In the genomic region with DNA sequence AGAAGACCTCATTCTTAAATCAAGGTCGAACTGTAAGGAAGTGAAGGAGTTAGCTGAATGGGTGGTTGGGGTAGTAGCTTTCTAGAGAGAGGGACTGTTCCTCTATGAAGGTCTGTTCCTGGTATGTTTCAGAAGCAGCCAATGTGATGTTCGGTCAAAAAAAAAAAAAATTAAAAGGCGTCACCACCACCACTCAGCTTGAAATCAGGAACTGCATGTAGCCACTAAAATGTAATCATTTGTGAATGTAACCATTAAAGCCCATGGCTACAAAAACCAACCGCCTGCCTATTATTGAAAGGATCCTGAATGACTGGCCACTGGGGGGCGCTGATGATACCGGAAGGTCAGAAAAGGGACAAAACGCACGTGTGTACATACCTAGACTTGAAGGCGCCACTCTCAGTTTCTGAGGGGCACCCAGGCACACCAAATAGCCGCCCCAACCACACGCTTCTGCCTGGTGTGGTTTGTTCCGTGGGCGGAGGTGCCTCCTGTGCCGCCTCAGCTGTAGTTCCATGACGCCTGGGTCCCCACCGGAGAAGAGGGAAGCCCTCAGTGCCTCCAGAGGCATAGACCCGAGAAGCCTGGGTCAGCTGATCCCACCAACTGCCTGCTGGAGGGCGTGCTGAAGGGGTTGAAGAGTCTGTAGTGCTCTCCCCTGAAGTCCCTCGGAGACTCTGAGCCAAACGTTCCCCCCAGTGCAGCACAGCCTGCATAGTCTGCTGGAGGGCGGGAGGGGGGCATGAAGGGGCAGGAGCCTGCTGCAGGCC, we compare ENCODE assay signal across 8 mouse cellular contexts. TPM values are rescaled to one million over a fixed set of nuclear protein-coding genes. Genes with fewer than 3 reads are reported as not detected.
A peak's percentile ranks its signal among the peaks of the same experiment; 100 is the strongest.
DNase-seq lines count a peak whose midpoint lies in the region; ATAC-seq lines count a peak whose summit lies in the region.

No protein-coding gene starts in this region.

- H3K9ac ChIP-seq in hindbrain, embryonic 11.5 days (ENCODE audit: low read depth, low read length), result no peak overlapping the region
- no peak overlapping the region for H3K9ac ChIP-seq in hindbrain, embryonic 16.5 days (ENCODE audit: low read depth, low read length)
- H3K9ac ChIP-seq in liver, embryonic 11.5 days (ENCODE audit: low read depth, low read length), result peak overlapping the region; percentile 47; the same call in 1 of the 2 replicates
- no peak overlapping the region for H3K9ac ChIP-seq in neural tube, embryonic 11.5 days (ENCODE audit: low read length)

- DNase-seq in hindbrain, embryonic 11.5 days (ENCODE audit: low spot score), result peak; percentile 91
- peak; percentile 71 for DNase-seq in cerebellum, adult 9-11 months
- DNase-seq in kidney, adult 9 months, result peak; percentile 88
- DNase-seq in liver, embryonic 11.5 days (ENCODE audit: low spot score), result peak; percentile 83
- DNase-seq in neural tube, embryonic 11.5 days (ENCODE audit: low spot score), result peak; percentile 83
- DNase-seq in testis, postnatal 10 days (ENCODE audit: low spot score), result peak; percentile 93

- no peaks in the 10 kb centered on the region for H3K9me3 ChIP-seq in hindbrain, embryonic 11.5 days (ENCODE audit: control insufficient read depth, low read length)
- no peaks in the 10 kb centered on the region for H3K9me3 ChIP-seq in hindbrain, embryonic 16.5 days (ENCODE audit: control insufficient read depth, low read length)
- no peaks in the 10 kb centered on the region for H3K9me3 ChIP-seq in liver, embryonic 11.5 days (ENCODE audit: control insufficient read depth, low read length)
- H3K9me3 ChIP-seq in neural tube, embryonic 11.5 days (ENCODE audit: control insufficient read depth, low read length), result no peaks in the 10 kb centered on the region

- no peak overlapping the region for H3K27ac ChIP-seq in hindbrain, embryonic 11.5 days (ENCODE audit: low read depth, low read length)
- no peak overlapping the region for H3K27ac ChIP-seq in hindbrain, embryonic 16.5 days (ENCODE audit: low read depth, low read length)
- H3K27ac ChIP-seq in liver, embryonic 11.5 days (ENCODE audit: low read depth, low read length), result no peak overlapping the region
- H3K27ac ChIP-seq in neural tube, embryonic 11.5 days (ENCODE audit: low read depth, low read length), result no peak overlapping the region

- H3K4me3 ChIP-seq in hindbrain, embryonic 11.5 days (ENCODE audit: low read depth, low read length), result no peak overlapping the region
- no peak overlapping the region for H3K4me3 ChIP-seq in hindbrain, embryonic 16.5 days (ENCODE audit: low read length)
- H3K4me3 ChIP-seq in liver, embryonic 11.5 days (ENCODE audit: low read depth, low read length), result peak overlapping the region; percentile 20; the same call in 1 of the 2 replicates
- no peak overlapping the region for H3K4me3 ChIP-seq in neural tube, embryonic 11.5 days (ENCODE audit: low read depth, low read length)

- no peak for ATAC-seq in hindbrain, embryonic 11.5 days (ENCODE audit: low FRiP score)
- ATAC-seq in hindbrain, embryonic 16.5 days, result no peak
- peak; percentile 36 for ATAC-seq in granulocyte monocyte progenitor cell, adult 5-6 weeks (replicated peaks; ENCODE audit: poor library complexity, severe bottlenecking)
- no peak for ATAC-seq in liver, embryonic 11.5 days (replicated peaks; ENCODE audit: low FRiP score)
- ATAC-seq in neural tube, embryonic 11.5 days (ENCODE audit: insufficient read depth, low FRiP score, low TSS enrichment), result no peak

- H3K36me3 ChIP-seq in hindbrain, embryonic 11.5 days (ENCODE audit: control insufficient read depth, insufficient read depth, low read length), result peaks cover 4% of the 10 kb centered on the region; the same call in 1 of the 2 replicates
- peaks cover 29% of the 10 kb centered on the region for H3K36me3 ChIP-seq in hindbrain, embryonic 16.5 days (ENCODE audit: control insufficient read depth, insufficient read depth, low read length)
- no peaks in the 10 kb centered on the region; the same call in 1 of the 2 replicates for H3K36me3 ChIP-seq in liver, embryonic 11.5 days (ENCODE audit: control insufficient read depth, insufficient read depth, low read length)
- H3K36me3 ChIP-seq in neural tube, embryonic 11.5 days (ENCODE audit: control insufficient read depth, insufficient read depth, low read length), result no peaks in the 10 kb centered on the region

- peaks cover 23% of the 10 kb centered on the region for H3K27me3 ChIP-seq in hindbrain, embryonic 11.5 days (ENCODE audit: control insufficient read depth, insufficient read depth, low read length)
- no peaks in the 10 kb centered on the region for H3K27me3 ChIP-seq in hindbrain, embryonic 16.5 days (replicated peaks; ENCODE audit: control insufficient read depth, insufficient read depth, low read length)
- H3K27me3 ChIP-seq in liver, embryonic 11.5 days (replicated peaks; ENCODE audit: control insufficient read depth, insufficient read depth, low read length), result peaks cover 16% of the 10 kb centered on the region
- peaks cover 17% of the 10 kb centered on the region for H3K27me3 ChIP-seq in neural tube, embryonic 11.5 days (ENCODE audit: control insufficient read depth, insufficient read depth, low read length)

- WGBS in hindbrain, embryonic 11.5 days, result 36% methylated on average over 21 of the region's 21 CpGs
- 33% methylated on average over 21 of the region's 21 CpGs for WGBS in hindbrain, embryonic 16.5 days
- 22% methylated on average over 21 of the region's 21 CpGs for WGBS in liver, embryonic 11.5 days
- WGBS in neural tube, embryonic 11.5 days, result 40% methylated on average over 21 of the region's 21 CpGs

- no peak overlapping the region for H3K4me2 ChIP-seq in hindbrain, embryonic 11.5 days (replicated peaks; ENCODE audit: low read depth, low read length)
- no peak overlapping the region for H3K4me2 ChIP-seq in hindbrain, embryonic 16.5 days (ENCODE audit: low read length)
- peak overlapping the region; percentile 100 for H3K4me2 ChIP-seq in liver, embryonic 11.5 days
- H3K4me2 ChIP-seq in neural tube, embryonic 11.5 days (ENCODE audit: low read depth), result peak overlapping the region; percentile 1; the same call in 1 of the 2 replicates

- H3K4me1 ChIP-seq in hindbrain, embryonic 11.5 days (replicated peaks; ENCODE audit: control insufficient read depth, insufficient read depth, low read length), result peaks cover 10% of the 10 kb centered on the region
- peaks cover 18% of the 10 kb centered on the region for H3K4me1 ChIP-seq in hindbrain, embryonic 16.5 days (ENCODE audit: control insufficient read depth, insufficient read depth, low read depth, low read length)
- peaks cover 29% of the 10 kb centered on the region for H3K4me1 ChIP-seq in liver, embryonic 11.5 days (replicated peaks; ENCODE audit: control insufficient read depth, insufficient read depth, low read length)
- H3K4me1 ChIP-seq in neural tube, embryonic 11.5 days (ENCODE audit: control insufficient read depth, insufficient read depth, low read length), result peaks cover 21% of the 10 kb centered on the region

RNA-seq across cellular contexts. Expression of a gene that starts 5.6 kb away (rescaled TPM):
- polyA plus RNA-seq in hindbrain, embryonic 11.5 days (2014; fragmentation: Nextera tagmentation; extraction: Ambion mirVana), result 28.7 and 35.4 TPM in 2 replicates
- 101 and 112 TPM in 2 replicates for polyA plus RNA-seq in hindbrain, embryonic 16.5 days (2015; fragmentation: Nextera tagmentation; extraction: Ambion mirVana)
- total RNA-seq in granulocyte monocyte progenitor cell, adult 5-6 weeks (2014; fragmentation: Nextera tagmentation), result 34.0 and 34.2 TPM in 2 replicates
- 11.4 and 19.3 TPM in 2 replicates for total RNA-seq in granulocyte monocyte progenitor cell, adult 5-6 weeks (2017)
- 11.3 and 11.7 TPM in 2 replicates for polyA plus RNA-seq in liver, embryonic 11.5 days (2014; fragmentation: Nextera tagmentation; extraction: Ambion mirVana)
- polyA plus RNA-seq in neural tube, embryonic 11.5 days (2014; fragmentation: Nextera tagmentation; extraction: Ambion mirVana), result 39.2 and 48.9 TPM in 2 replicates

RNA-seq across cellular contexts. Expression of a gene that starts 13.4 kb away (rescaled TPM):
- 0.08 TPM in 1 of 2 replicates, not detected in the other for polyA plus RNA-seq in hindbrain, embryonic 11.5 days (2014; fragmentation: Nextera tagmentation; extraction: Ambion mirVana)
- not detected in 2 replicates for polyA plus RNA-seq in hindbrain, embryonic 16.5 days (2015; fragmentation: Nextera tagmentation; extraction: Ambion mirVana)
- not detected in 2 replicates for total RNA-seq in granulocyte monocyte progenitor cell, adult 5-6 weeks (2014; fragmentation: Nextera tagmentation)
- not detected in 2 replicates for total RNA-seq in granulocyte monocyte progenitor cell, adult 5-6 weeks (2017)
- 0.14 TPM in 1 of 2 replicates, not detected in the other for polyA plus RNA-seq in liver, embryonic 11.5 days (2014; fragmentation: Nextera tagmentation; extraction: Ambion mirVana)
- 0.12 TPM in 1 of 2 replicates, not detected in the other for polyA plus RNA-seq in neural tube, embryonic 11.5 days (2014; fragmentation: Nextera tagmentation; extraction: Ambion mirVana)

RNA-seq across cellular contexts. Expression of a gene that starts 14.2 kb away (rescaled TPM):
- 390 and 392 TPM in 2 replicates for polyA plus RNA-seq in hindbrain, embryonic 11.5 days (2014; fragmentation: Nextera tagmentation; extraction: Ambion mirVana)
- polyA plus RNA-seq in hindbrain, embryonic 16.5 days (2015; fragmentation: Nextera tagmentation; extraction: Ambion mirVana), result 511 and 525 TPM in 2 replicates
- total RNA-seq in granulocyte monocyte progenitor cell, adult 5-6 weeks (2014; fragmentation: Nextera tagmentation), result 161 and 178 TPM in 2 replicates
- total RNA-seq in granulocyte monocyte progenitor cell, adult 5-6 weeks (2017), result 198 and 245 TPM in 2 replicates
- 284 and 300 TPM in 2 replicates for polyA plus RNA-seq in liver, embryonic 11.5 days (2014; fragmentation: Nextera tagmentation; extraction: Ambion mirVana)
- polyA plus RNA-seq in neural tube, embryonic 11.5 days (2014; fragmentation: Nextera tagmentation; extraction: Ambion mirVana), result 384 TPM in 2 replicates

RNA-seq across cellular contexts. Expression of a gene that starts 48.4 kb away (rescaled TPM):
- 1.6 and 2.0 TPM in 2 replicates for polyA plus RNA-seq in hindbrain, embryonic 11.5 days (2014; fragmentation: Nextera tagmentation; extraction: Ambion mirVana)
- polyA plus RNA-seq in hindbrain, embryonic 16.5 days (2015; fragmentation: Nextera tagmentation; extraction: Ambion mirVana), result 0.10 and 0.11 TPM in 2 replicates
- total RNA-seq in granulocyte monocyte progenitor cell, adult 5-6 weeks (2014; fragmentation: Nextera tagmentation), result 0.32 TPM in 1 of 2 replicates, not detected in the other
- total RNA-seq in granulocyte monocyte progenitor cell, adult 5-6 weeks (2017), result 0.26 and 0.43 TPM in 2 replicates
- polyA plus RNA-seq in liver, embryonic 11.5 days (2014; fragmentation: Nextera tagmentation; extraction: Ambion mirVana), result 117 and 144 TPM in 2 replicates
- 1.5 and 2.4 TPM in 2 replicates for polyA plus RNA-seq in neural tube, embryonic 11.5 days (2014; fragmentation: Nextera tagmentation; extraction: Ambion mirVana)

Comparison
In these comparisons a context has a peak if more than half of its experiments do, and no peak if none do; other contexts are left out.
1. H3K4me2 ChIP-seq: peak in liver, embryonic 11.5 days (single experiment) and neural tube, embryonic 11.5 days (single experiment); none in hindbrain, embryonic 11.5 days (single experiment) and hindbrain, embryonic 16.5 days (single experiment).
2. Peak in every context shown above with its lines, with median percentiles within 50 percentile points of each other: DNase-seq.